Mouse (Mus musculus): ENCODE measurements around the gene Aox4. TPM values are rescaled to one million over a fixed set of nuclear protein-coding genes. Genes with fewer than 3 reads are reported as not detected.

The Aox4 gene
- polyA plus RNA-seq, 1 experiment, result 1.2 TPM

DNA sequence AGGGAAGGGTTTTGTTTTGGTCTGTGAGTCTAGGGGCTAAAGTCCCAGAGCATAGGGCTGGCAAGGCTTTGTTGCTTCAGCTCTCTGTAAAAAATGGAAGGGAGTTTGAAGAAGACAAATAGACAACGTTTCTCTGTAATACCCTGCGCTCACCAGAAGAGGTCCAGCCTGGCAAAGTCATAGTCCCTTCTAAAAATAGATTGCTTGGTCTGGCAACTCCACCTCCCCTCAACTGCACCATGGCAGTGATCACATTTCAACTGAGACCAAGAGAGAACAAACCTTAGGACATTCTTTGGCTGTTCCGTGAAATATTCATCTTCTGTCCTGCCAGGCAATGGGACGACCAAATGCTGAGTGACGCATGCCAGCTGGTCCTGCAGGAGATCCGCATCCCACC is 30.1 kb downstream of the Aox4 start:
- DNase-seq (ENCODE audit: extremely low spot score in 1 of 2, low spot score in 1 of 2), result no peak

DNA sequence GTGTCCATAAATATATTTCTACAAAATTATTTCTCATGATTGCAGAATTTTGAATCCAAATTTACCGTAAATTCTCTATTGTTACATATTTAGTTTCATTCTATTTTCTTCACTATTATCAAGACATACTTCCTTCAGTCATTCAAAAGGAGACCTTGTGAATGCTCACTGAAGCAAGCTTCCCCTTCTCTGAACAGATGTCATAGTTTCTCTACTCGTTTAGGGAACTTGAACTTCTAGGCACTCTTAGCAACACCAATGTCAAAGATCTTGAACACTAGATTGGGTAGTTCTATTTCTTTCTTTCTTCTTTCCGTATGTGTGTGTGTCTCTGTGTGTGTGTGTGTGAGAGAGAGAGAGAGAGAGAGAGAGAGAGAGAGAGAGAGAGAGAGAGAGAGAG is 34.3 kb downstream of the Aox4 start:
- DNase-seq (ENCODE audit: extremely low spot score in 1 of 2, low spot score in 1 of 2), result no peak

DNA sequence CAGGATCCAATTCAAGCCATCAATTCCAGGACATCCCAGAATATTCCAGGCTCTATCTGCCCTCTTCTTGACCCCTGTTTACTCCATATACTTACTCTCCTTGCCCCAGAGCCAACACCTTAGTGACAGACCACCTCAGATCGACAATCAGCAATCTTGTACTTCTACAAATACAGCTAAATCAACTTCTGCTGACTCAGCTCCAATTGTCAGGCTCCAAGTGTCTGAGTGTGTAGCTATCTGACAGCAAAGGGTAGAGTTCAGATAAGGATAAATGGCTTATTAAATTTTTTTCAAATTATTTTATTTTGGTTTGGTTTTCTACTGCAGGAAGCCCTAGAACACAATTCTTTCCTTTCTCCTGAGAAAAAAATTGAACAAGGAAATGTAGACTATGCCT is 38.3 kb downstream of the Aox4 start:
- DNase-seq (ENCODE audit: extremely low spot score in 1 of 2, low spot score in 1 of 2), result no peak

DNA sequence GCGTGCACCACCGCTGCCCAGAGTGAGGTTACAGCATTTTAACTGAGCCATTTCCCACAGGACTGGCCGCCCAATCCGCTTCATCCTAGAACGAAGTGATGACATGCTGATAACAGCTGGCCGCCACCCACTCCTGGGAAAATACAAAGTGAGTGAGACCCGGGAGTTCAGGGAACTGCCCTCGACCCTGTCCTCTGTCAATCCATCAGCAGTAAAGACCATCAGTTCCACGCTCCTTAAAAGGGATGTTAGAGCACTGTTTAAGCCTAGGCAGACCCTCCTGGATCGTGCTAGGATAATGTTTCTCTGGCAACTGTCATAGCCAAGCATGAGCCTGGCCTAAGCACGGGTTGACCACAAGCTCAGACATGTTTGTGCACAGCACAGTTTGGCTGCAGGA is 43.3 kb downstream of the Aox4 start:
- no peak for DNase-seq (ENCODE audit: extremely low spot score in 1 of 2, low spot score in 1 of 2)

DNA sequence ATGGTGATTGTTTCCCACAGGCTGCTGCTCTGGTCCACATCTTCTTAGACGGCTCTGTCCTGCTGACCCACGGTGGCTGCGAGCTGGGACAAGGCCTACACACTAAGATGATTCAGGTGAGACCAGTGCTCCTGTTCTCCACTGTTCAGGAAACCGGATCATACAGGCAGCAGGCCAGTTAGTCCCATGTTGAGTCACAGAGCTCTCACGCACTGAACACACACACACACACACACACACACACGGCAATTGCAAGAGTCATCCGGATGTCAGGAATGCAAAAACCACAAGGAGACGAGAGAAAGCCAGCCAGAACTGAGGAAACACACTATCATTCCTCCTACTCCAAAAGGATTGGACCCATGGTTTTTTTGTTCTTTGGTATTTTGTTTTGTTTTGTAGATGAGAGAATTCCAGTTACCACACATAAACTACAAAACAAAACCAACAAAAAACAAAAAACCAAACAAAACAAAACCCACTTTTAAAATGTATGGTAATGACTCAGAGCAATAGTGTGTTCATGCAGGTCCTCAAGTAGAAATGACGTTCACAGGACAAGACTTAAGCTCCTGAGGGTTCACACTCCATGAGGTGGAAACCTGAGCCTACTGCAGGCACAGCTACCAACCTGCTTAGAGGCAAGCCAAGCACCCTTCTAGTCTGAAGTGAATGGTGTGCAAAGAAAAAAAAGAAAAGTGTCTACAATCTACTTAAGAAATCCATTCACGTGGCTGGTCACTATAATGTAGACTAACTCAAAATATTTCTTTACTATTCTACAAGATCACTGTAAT is 47.2 kb downstream of the Aox4 start:
- DNase-seq (ENCODE audit: extremely low spot score in 1 of 2, low spot score in 1 of 2), result no peak

DNA sequence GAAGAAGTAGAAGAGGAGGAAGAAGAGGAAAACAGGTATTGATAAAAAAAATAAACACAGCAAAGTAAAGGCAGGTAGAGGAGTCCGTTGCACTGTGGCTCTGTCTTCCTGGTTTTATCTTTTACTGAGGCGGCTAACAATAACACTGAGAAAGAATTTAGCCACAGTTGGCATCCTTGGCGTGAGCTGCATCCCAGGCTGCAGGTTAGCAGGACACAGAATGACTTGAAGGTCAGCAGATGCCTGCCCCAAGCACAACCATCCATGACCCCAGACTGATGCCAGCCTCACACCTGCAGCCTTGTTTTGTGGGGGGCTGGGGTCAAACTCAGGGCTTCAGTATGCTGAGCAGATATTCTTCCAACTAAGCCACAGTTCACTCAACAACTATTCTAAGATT is 50.1 kb downstream of the Aox4 start:
- DNase-seq (ENCODE audit: extremely low spot score in 1 of 2, low spot score in 1 of 2), result no peak

DNA sequence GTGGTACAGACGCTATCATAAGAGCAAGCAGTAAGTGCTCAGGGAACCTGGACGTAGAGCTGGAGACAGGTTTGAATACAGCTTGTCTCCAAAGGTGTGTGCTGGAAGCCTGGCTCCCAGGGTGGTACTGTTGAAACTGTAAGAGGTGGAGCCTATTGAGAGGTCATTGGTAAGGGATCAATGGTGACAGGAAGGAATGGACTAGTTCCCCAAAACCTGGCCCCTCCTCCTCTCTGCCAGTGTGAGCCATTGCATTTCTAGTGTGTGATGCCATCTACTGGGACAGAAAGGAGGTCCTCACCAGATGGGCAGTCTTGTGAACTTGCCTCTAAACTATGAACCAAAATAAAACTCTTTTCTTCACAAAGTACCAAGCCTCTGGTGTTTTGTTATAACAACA is 58.0 kb downstream of the Aox4 start:
- DNase-seq (ENCODE audit: extremely low spot score in 1 of 2, low spot score in 1 of 2), result no peak

DNA sequence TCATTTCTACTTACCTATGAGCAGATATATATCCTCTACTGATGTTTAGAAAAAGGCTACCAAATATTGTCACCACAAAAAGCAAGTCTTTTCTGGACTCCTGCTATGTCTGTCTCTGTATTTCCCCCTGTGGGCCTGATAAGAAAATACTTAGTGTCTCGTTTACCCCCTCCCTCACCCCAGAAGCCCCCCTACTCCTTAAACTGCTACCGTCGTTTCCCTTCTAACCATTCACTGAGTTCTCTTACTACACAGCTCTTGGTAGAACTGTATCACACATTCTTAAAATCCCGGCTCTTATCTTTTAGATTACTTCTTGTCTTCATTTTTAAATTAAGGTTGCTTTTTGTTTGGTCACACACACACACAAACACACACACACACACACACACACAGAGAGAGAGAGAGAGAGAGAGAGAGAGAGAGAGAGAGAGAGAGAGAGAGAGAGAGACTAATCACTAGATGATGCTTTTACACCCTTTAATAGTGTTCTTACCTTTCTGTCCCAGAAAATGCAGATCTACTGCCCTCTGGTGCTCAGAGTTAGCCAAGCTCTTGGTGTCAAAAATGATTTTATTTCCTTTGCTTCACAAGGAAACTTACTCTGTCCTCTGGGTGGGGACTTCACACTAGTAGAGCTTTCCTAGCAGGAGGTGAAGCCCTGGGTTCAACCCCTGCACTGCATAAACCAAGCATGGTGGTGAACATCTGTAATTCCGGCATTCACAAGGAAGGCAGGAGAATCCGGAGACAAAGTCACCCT is 60.8 kb downstream of the Aox4 start:
- DNase-seq (ENCODE audit: extremely low spot score in 1 of 2, low spot score in 1 of 2), result peak in 1 of 2 experiments; percentile 86

DNA sequence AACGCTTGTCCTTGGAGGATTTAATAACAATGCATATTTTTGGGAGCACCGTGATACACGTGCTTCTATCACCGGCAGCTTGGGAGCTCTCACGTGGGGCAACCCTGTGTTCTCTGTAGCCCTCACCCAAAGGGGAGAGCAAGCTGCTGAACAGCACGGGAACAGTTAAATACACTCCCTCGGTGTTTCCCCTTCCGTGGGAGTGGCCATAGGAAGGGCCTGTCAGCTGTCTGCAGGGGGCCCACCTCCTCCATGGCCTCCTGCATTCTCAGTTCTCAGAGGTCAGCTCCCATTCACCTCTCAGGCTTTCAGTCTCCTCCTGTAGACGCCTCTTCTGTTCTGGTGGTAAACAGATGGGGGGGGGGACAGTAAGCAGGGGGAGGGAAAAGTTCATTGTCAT is 65.7 kb downstream of the Aox4 start:
- no peak for DNase-seq (ENCODE audit: extremely low spot score in 1 of 2, low spot score in 1 of 2)

DNA sequence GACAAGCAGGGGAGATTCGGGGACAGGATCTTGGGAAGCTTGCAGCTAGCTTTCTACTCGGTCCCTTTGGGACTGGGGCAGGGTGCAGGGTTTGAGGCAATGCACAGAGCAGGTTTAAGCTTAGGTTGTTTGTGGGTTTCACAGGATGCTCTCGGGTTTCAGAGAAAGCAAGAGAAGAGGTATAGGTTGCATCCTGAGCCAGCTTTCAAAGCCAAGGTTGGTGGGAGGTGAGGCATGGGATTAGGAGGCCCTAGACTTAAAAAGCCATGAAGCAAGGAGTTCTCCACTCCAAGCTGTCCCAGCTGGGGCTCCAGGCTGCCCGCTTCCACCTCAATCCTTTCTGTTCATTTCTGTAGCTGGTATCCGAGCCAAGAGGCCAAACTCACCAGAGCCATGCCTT is 67.8 kb downstream of the Aox4 start, which contains the start of gene Aox2:
Gene Aox2 (plus strand): TSS at position 301 of the 400 bp plus-strand sequence.
- DNase-seq (ENCODE audit: extremely low spot score in 1 of 2, low spot score in 1 of 2), result no peak

DNA sequence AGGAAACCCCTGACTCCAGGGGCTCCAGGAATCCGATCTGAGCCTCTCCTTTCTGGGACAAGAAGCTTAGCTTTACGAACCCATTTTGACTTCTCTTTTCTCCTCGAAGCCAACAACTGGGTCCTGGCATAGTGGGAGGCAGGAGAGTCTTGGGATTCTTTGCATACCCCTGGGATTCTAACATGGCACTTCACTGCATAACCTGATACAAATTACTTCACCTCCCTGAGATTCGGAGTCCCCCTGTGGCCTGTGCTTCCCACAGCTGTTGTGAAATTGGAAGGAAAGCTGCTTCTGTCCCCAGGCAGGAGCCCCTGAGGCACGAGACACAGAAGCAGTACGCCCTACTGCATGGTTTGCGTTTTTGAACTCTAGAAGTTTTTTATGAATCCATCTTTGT is 68.3 kb downstream of the Aox4 start:
- no peak for DNase-seq (ENCODE audit: extremely low spot score in 1 of 2, low spot score in 1 of 2)

DNA sequence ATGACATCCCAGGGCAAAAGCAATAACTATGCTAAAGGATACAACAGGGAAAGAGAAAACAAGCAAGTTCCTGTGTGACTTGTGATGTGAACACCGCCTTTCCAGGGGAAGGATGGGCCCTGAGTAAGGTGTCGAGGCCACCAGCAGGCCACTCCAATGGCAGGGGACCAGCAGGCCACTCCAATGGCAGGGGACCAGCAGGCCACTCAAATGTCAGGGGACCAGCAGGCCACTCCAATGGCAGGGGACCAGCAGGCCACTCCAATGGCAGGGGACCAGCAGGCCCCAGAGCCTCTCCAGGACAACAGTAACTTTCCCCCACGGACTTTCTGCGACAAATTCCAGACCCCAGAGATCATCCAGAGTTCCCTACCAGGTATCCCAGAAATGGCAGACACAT is 70.2 kb downstream of the Aox4 start:
- no peak for DNase-seq (ENCODE audit: extremely low spot score in 1 of 2, low spot score in 1 of 2)

DNA sequence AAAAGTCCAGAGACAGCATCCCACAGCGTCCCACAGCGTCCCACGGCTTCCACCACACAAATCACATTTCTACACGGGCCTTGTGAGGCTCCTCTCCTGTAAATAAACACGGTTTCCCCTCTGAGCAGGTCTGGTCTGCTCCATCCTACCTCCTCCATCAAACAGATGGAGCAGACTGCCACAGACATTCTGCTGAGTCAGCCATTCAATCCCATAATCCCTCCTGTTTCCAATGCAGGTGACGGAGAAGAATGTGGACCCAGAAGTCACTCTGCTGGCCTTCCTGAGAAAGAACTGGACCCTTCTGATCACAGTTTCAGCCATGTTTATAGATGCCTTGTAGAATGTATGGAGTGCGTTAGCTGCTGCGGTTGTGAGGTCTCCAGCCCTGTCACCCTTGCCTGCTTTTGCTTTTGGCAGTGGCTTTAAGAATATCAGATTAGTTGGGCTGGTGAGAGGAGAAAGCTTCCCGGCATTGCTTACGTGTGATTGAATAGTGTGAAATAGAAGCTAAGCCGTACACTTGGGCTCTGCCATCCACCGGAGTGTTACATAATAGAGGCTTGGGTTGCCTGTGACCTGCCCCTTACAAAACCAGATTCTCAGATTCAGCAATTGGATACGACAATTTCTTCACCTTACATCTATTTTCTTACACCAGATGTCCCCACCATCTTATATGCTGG is 70.9 kb downstream of the Aox4 start:
- DNase-seq (ENCODE audit: extremely low spot score in 1 of 2, low spot score in 1 of 2), result no peak

DNA sequence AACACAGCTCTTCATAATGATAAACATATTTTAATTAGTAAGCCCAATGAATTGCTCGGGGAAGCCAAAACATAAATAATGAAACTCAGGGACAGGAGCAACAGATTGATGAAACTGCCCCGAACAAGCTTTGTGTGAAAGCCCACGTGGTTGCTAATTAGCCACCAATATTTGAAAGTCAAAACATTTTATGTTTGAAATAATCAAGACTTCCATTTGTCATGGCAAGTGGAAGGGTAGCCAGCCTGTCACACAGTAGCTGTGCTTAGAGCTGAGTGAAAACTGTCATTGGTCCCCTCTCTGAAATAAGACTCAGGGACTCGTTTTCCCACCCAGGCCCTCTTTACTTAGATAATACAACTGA is 71.4 kb downstream of the Aox4 start:
- DNase-seq (ENCODE audit: extremely low spot score in 1 of 2, low spot score in 1 of 2), result no peak

DNA sequence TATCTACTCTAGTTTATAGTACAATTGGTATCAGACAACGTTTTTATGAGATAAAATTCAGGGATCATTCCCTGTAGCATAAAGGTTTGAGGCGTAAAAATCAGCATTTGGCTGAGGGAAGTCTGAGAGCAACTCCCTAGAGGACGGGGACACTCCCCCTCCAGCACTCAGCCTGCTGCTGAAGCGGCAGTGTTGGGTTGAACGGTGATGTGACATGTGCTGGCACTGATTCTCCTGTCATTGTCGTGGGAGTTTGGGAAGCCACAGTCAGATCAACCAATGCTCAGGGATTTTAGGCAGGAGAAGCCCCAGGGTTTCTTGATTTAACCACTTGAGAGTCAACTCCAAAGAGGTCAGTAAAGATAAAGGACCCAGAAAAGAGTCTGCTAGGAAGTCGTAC is 74.3 kb downstream of the Aox4 start:
- DNase-seq (ENCODE audit: extremely low spot score in 1 of 2, low spot score in 1 of 2), result no peak

DNA sequence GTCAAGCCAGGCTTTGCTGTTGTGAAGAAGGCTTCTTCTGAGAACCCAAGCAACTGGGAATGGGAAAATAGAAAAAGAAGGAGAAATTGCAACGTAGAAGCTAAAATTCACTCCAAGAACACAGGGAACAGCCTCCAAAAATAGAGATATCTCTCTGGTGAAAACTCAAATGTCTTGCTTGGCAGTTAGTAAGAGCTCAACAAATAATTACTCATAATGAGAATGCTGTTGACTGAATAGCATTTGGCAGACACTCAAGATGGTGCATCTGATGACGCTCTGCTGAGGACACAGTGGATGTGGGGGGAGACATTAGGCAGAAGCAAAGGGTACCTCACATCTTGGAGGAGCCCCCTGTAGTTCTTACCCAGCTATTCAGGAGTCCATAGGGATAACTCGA is 77.9 kb downstream of the Aox4 start:
- peak in 1 of 2 experiments; percentile 39 for DNase-seq (ENCODE audit: extremely low spot score in 1 of 2, low spot score in 1 of 2)

DNA sequence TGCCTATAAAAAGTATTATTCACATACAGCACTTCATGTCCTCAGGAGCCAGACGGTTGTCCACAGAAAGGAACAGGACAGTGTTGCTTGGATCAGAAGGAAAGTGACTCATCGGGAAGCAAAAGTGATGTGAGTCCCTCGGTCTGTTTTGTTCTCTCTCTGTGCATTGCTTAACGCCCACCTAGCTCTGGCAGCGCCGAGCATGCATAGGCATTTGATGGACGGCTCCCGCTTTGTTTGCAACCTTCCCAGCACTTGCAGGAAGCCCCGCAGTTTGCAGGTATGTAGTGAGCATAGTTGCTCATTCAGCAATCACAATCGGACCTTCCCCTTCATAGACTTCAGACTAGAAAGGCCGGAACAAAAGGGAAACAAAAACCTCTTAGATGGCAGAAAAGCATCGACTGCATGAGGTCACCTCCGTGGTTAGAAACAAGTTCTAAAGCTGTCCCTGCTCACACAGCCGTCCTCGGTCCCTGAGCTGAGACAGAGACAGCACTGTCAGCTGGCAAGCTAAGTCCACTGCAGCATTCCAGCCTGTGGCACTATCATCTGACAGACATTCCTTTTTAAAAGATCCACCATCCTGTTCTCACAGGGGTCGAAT is 79.8 kb downstream of the Aox4 start:
- DNase-seq (ENCODE audit: extremely low spot score in 1 of 2, low spot score in 1 of 2), result peak in 1 of 2 experiments; percentile 51

DNA sequence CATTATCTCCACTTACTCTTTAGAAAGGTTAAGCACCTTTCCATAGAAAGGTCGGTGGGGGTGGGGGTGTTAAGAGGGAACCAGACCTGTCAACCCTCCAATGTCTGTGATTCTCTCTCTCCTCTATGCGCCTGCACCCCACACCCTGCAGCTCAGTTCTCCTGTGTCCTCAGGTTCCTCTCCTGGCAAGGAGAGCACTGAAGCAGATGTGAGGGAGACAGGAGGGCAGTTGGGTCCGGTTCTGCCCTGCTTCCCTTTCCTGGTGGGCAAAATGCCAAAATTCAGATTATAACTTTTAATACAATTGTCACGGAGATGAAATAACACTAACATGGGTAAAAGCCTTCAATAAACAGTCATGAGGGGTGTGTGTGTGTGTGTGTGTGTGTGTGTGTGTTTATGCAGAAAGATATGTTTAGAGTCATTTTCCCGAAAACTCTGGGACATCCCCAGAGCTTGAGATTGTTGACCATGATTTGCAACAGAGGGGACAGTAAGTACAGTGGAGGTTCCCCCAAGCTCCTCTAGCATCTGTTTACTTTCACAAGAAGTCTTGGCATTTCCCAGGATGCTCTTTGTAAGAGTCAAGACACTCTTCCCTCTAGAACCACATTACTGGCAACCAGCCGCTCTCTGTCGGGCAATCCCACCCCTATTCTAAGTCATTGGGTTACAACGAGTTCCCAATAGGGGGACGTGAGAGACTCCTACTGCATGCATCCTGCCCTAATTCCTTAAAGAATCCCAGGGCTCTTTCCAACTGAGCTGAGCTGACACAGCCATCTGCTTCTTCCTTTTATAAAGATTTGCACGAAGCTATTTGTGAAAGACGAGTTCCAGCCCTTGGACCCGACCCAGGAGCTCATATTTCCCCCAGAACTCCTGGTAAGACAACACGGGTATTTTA is 81.5 kb downstream of the Aox4 start:
- peak; percentile 18 to 59 for DNase-seq (ENCODE audit: extremely low spot score in 1 of 2, low spot score in 1 of 2)

DNA sequence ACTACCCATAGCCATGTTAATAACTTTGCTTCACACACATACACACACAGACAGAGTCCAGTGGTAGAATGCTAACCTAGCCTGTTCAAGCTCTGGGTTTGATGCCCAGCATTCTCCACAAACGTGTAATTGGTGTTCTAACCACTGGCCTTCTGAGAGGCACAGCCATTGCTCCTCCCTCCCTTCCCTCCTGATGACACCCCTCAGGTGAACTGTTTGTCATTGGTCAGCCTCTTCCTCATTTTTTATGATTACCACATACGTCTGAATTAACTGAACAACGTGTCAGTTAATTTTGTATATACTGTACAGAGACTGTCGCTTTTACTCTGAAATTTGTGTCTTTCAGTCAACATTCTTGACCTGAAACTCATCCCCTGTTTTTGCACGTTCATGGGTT is 84.5 kb downstream of the Aox4 start:
- DNase-seq (ENCODE audit: extremely low spot score in 1 of 2, low spot score in 1 of 2), result no peak

DNA sequence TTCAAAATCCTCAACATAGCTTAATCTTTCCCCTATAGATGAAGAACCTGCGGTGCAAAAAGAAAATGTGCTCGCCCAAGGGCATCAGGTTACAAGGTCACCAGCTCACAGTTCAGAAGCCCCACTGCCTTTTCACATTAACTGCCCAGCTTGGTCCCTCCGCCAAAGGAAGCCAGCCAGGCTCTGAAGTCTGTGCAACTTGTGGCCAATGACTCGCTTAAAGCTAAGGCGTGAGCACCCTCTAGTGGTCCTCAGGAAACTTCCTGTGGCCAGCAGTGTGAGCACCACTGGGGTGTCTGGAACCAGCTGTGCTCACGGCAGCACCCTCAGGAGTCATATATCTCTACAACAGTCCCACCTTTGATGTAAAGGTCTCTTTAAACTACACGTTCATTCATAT is 86.1 kb downstream of the Aox4 start:
- peak; percentile 33 to 80 for DNase-seq (ENCODE audit: extremely low spot score in 1 of 2, low spot score in 1 of 2)

All from frontal cortex, adult 2 months (tissue).